Mouse (Mus musculus): ENCODE results near the gene Il25. TPM values are rescaled to one million over a fixed set of nuclear protein-coding genes. Genes with fewer than 3 reads are reported as not detected.
A peak's percentile ranks its signal among the peaks of the same experiment; 100 is the strongest.
"Not testable (repeated sequence)": the region's sequence is repeated elsewhere in the genome, so short reads cannot be mapped to it uniquely, and the experiment has no call there.

The Il25 gene
- polyA plus RNA-seq, 1 experiment from 2014 or later, result 0.27 TPM

DNA sequence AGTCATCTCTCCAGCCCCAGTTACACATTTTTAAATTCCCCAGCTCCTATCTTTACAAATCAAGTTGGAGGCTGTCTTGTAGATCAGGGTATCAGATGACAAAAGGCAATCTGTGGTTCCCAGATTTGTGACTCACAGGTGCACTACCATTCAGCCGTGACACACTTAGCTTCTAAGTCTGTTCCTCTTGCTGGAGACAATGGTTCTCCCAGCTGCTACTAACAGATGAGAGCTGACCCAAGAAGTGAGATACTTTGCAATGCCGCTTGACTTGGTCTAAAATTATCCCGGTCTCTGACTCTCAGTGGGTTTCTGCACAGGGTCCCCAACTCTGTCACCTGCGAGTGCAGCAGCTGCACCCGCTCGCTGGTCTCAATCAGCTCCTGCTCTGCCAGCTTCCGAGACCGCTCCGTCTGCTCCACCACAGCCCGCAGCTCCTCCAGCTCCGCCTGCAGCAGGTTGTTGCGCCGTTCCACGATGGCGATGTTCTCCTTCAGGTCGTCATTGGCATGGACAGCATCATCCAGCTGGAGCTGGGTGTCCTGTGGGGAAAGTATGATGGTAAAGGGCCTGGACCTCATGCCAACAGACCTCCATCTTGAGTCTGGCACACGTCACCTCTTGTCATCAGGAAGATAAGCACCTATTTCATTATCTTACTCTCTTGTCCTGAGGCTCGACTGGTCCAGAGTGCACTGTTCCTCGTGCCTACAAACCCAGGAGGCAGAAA lies 13.6 kb downstream of the Il25 start:
- H3K36me3 ChIP-seq, result no peaks in the 10 kb centered on the region
- no peak overlapping the region; the same call in 1 of the 2 replicates for H3K27ac ChIP-seq
- H3K4me2 ChIP-seq (replicated peaks), result no peak overlapping the region
- no peak overlapping the region for H3K9ac ChIP-seq
- no peaks in the 10 kb centered on the region for H3K9me3 ChIP-seq
- peak; percentile 34; the same call in 1 of the 2 replicates for ATAC-seq (ENCODE audit: low FRiP score, low read depth)
- no peak overlapping the region for H3K4me3 ChIP-seq
- peaks cover 8% of the 10 kb centered on the region; the same call in 1 of the 2 replicates for H3K27me3 ChIP-seq
- 76% methylated on average over 19 of the region's 19 CpGs for whole genome bisulfite sequencing
- no peaks in the 10 kb centered on the region for H3K4me1 ChIP-seq

DNA sequence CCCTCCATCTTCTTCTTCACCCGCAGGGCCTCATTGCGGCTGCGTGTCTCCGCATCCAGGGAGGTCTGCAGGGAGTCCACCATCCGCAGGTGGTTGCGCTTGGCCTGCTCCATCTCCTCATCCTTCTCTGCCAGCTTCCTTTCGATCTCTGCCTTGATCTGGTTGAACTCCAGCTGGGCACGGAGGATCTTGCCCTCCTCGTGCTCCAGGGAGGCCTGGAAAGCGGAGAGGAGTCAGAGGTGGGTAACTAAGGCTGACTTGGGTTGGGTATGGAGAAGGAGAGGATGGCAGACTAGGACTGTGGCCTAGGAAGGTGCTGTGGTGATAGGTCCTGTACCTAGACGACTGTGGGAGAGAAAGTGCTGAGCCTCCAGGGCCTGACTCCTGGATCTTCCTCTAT lies 14.5 kb downstream of the Il25 start:
- not testable (repeated sequence) for ATAC-seq (ENCODE audit: low FRiP score, low read depth); H3K9me3 ChIP-seq; H3K27ac ChIP-seq; H3K4me1 ChIP-seq; H3K27me3 ChIP-seq; H3K4me3 ChIP-seq; H3K4me2 ChIP-seq (replicated peaks); H3K9ac ChIP-seq; H3K36me3 ChIP-seq
- WGBS, result 86% methylated on average over 11 of the region's 11 CpGs

DNA sequence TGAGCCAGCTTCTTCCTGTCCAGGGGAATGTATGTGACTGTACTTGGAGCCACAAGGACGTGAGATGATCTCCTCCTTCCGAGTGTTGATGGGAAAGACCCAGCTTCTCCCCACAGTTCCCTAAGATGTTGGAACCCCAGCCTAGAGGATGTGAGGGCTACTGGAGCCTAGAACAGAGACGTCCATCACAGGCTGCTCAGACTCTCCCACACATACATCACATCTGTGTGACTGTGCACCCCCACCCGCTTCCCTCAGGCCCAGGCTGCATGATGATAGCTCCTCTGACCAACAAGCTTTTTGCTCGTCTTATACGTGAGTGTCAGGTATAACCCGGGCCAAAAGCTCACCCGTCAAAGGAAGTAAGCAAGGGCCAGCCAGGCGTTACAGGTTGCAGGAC lies 16.3 kb downstream of the Il25 start:
- H3K27ac ChIP-seq, result no peak overlapping the region
- no peak overlapping the region for H3K4me2 ChIP-seq (replicated peaks)
- no peaks in the 10 kb centered on the region for H3K36me3 ChIP-seq
- no peaks in the 10 kb centered on the region for H3K9me3 ChIP-seq
- WGBS, result 85% methylated on average over 9 of the region's 9 CpGs
- H3K4me3 ChIP-seq, result no peak overlapping the region
- H3K9ac ChIP-seq, result no peak overlapping the region
- 0 out of 2 replicates have a peak, but pooled peaks cover 8% of the 10 kb centered on the region for H3K27me3 ChIP-seq
- no peaks in the 10 kb centered on the region for H3K4me1 ChIP-seq
- ATAC-seq (ENCODE audit: low FRiP score, low read depth), result no peak

DNA sequence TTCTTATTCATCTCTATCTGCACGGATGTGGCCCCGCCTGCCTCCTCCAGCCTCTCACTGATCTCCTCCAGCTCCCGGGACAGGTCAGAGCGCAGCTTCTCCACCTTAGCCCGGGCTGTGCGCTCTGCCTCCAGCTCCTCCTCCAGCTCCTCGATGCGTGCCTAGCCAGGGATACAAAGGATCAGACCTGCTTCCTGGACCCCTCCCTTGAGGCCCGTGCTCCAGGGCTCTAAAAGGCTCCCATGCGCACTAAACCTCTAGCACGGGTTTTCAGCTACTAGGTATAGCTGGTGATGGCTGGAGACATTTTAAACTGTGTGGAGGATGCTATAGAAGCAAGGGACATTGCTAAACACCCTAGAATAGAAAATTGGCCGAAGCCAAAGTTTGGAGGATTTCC lies 18.0 kb downstream of the Il25 start:
- Histone ChIP-seq H3K27me3 (0 out of 2 replicates have a peak, but pooled peaks cover 8% of the 10 kb centered on the region), H3K27ac (no peak overlapping the region), H3K4me1 (no peaks in the 10 kb centered on the region), H3K36me3 (no peaks in the 10 kb centered on the region), H3K9me3 (no peaks in the 10 kb centered on the region), H3K4me2 (replicated peaks) (no peak overlapping the region), H3K9ac (no peak overlapping the region), H3K4me3 (no peak overlapping the region)
- WGBS, result 63% methylated on average over 12 of the region's 12 CpGs
- no peak for ATAC-seq (ENCODE audit: low FRiP score, low read depth)

DNA sequence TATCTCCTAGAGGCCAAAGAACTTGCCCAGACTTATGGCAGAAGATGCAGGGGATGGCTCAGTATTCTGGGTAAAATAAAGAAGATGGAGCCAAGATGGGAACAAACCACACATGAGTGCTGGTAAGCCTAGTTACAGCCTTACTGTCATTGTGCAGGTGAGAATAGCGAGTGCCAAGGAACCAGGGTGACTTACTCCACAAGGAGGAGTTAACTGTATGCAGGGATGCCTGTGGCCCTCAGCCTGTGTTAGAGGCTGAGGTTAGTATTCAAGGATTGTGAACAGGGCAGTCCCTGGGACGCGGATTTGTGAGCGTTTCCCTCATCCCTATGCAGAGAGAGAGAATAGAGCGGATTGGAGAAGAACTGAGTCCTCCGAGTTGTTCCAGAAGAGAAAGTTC lies 19.1 kb downstream of the Il25 start:
- no peaks in the 10 kb centered on the region for H3K36me3 ChIP-seq
- 89% methylated on average over 6 of the region's 6 CpGs for WGBS
- H3K9ac ChIP-seq, result no peak overlapping the region
- 0 out of 2 replicates have a peak, but pooled peaks cover 8% of the 10 kb centered on the region for H3K27me3 ChIP-seq
- no peaks in the 10 kb centered on the region for H3K9me3 ChIP-seq
- no peak overlapping the region for H3K4me3 ChIP-seq
- no peaks in the 10 kb centered on the region for H3K4me1 ChIP-seq
- no peak overlapping the region for H3K4me2 ChIP-seq (replicated peaks)
- H3K27ac ChIP-seq, result no peak overlapping the region
- no peak for ATAC-seq (ENCODE audit: low FRiP score, low read depth)

DNA sequence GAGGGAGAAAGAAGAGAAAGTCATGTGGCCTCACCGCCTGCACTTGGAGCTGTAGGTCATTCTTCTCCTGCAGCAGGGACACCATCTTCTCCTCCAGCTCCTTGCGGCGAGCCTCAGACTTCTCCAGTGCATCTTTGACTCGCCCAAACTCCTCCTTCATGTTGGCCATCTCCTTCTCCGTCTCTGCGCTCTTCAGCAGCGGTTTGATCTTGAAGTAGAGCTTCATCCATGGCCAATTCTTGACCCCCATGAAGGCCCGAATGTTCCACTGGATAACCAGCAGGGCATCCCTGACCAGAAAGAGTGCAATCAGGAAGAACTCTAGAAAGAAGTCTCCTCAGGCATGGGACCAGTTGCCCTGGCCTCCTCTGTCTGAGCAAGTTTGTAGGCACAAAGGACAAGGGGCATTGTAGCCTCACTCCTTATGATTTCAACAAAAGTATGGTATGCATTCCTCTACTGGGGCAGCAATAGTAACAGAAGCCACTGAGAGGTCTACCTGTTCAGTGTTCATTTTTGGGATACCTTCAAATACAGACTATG lies 21.2 kb downstream of the Il25 start:
- 90% methylated on average over 8 of the region's 8 CpGs for WGBS
- H3K4me2 ChIP-seq (replicated peaks), result no peak overlapping the region
- H3K27ac ChIP-seq, result no peak overlapping the region
- ATAC-seq (ENCODE audit: low FRiP score, low read depth), result no peak
- no peak overlapping the region for H3K9ac ChIP-seq
- no peaks in the 10 kb centered on the region for H3K36me3 ChIP-seq
- no peaks in the 10 kb centered on the region for H3K9me3 ChIP-seq
- no peak overlapping the region for H3K4me3 ChIP-seq
- H3K27me3 ChIP-seq, result 0 out of 2 replicates have a peak, but pooled peaks cover 8% of the 10 kb centered on the region
- no peaks in the 10 kb centered on the region for H3K4me1 ChIP-seq

DNA sequence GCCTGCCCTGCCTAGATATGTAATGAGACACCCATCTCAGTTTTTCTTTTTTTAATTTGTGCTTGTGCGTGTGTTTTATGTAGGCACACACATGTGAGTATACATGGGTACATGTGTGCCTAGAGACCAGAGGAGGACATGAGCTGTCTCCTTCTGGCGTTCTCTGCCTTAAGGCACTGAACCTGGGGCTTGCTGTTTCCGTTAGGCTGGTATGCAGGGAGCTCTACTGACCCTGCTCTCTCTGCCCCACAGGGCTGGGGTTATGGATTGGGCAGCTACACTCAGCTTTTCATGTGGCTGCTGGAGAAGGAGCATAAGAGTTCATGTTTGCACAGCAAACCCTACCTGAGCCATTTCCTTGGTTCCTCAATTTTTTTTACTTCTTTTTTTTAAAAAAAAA lies 22.0 kb downstream of the Il25 start:
- Histone ChIP-seq H3K36me3 (no peaks in the 10 kb centered on the region), H3K27me3 (0 out of 2 replicates have a peak, but pooled peaks cover 8% of the 10 kb centered on the region), H3K9ac (no peak overlapping the region), H3K27ac (no peak overlapping the region), H3K4me3 (no peak overlapping the region), H3K4me2 (replicated peaks) (no peak overlapping the region), H3K9me3 (no peaks in the 10 kb centered on the region), H3K4me1 (no peaks in the 10 kb centered on the region)
- no peak for ATAC-seq (ENCODE audit: low FRiP score, low read depth)
- WGBS, result 65% methylated on average over 3 of the region's 3 CpGs

DNA sequence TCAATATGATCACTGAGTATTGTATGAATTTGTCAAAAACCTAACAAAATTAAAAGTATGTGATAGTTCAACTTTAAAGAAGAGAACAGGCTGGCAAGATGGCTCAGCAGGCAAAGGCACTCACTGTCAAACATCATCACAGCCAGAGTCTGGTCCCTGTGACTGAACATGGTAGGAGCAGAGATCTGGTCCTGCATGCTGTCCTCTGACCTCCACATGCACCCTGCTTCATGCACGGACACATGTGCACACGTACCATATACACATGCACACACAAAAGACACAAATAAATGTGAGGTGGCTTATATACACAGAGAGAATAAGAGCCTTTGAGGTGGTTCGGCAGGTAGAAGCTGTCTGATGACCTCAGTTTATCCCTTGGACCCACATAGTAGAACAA lies 23.0 kb downstream of the Il25 start:
- Histone ChIP-seq H3K36me3 (no peaks in the 10 kb centered on the region), H3K4me2 (replicated peaks) (no peak overlapping the region), H3K9me3 (no peaks in the 10 kb centered on the region), H3K4me1 (no peaks in the 10 kb centered on the region), H3K27ac (no peak overlapping the region), H3K9ac (no peak overlapping the region), H3K27me3 (0 out of 2 replicates have a peak, but pooled peaks cover 3% of the 10 kb centered on the region), H3K4me3 (no peak overlapping the region)
- no peak for ATAC-seq (ENCODE audit: low FRiP score, low read depth)
- 87% methylated on average over 3 of the region's 3 CpGs for WGBS

DNA sequence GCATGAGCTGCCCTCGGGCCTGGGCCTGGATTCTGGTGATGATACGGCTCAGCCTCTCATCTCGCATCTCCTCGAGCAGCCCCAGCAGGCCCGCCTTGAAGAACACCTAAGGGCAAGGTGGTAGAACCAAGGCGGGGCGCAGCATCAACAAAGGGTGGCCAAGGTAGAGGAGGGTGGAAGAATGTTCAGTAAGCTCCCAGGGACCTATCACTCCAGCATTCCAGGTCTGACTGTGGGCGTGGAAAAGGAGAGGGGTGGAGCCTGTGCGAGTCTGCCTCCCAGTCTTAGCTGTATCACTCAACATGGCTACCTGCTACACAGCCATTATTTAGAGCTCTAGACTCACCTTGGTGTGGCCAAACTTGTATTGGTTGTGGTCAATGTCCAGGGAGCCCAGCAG lies 24.0 kb downstream of the Il25 start:
- H3K4me1 ChIP-seq, result no peaks in the 10 kb centered on the region
- no peak overlapping the region for H3K27ac ChIP-seq
- no peak overlapping the region for H3K4me2 ChIP-seq (replicated peaks)
- no peak overlapping the region for H3K9ac ChIP-seq
- H3K27me3 ChIP-seq, result no peaks in the 10 kb centered on the region
- ATAC-seq (ENCODE audit: low FRiP score, low read depth), result no peak
- 83% methylated on average over 9 of the region's 9 CpGs for WGBS
- H3K9me3 ChIP-seq, result no peaks in the 10 kb centered on the region
- no peaks in the 10 kb centered on the region for H3K36me3 ChIP-seq
- H3K4me3 ChIP-seq, result no peak overlapping the region

DNA sequence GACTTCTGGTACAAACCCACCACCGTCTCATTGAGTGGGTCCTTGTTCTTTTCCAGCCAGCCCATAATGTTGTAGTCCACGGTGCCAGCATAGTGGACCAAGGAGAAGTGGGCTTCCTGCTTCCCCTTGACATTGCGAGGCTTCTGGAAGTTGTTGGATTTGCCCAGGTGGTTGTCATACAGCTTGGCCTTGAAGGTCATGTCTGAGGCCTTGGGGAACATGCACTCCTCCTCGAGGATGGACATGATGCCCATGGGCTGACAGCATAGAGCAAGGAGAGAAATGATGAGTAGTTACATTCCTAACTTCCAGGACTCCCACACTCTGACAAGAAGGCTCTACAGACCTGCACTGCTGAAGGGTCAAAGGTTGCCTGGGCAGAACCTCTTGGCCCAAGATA lies 26.0 kb downstream of the Il25 start:
- 85% methylated on average over 4 of the region's 4 CpGs for WGBS
- ATAC-seq (ENCODE audit: low FRiP score, low read depth), result no peak

DNA sequence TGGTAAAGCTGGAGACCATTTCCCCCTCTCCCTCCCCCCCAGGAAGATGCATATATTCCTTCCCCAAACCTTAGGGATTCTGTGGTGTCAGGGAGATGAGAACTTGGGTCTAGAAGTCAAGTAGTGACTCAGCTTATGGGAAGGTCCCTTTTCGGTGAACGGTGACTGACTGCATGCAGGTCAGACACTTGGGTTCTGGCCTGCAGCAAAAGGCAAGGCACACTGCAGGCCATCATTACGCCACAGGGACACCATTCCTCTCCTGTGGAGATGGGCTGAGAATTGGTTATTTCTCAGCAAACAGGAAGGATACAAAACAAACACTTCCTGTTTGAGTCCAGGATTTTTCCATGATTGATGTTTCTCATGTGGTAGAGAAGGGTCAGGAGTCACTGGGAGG lies 26.7 kb downstream of the Il25 start:
- Histone ChIP-seq H3K4me1 (no peaks in the 10 kb centered on the region), H3K4me2 (replicated peaks) (no peak overlapping the region), H3K9me3 (no peaks in the 10 kb centered on the region), H3K9ac (no peak overlapping the region), H3K27ac (no peak overlapping the region), H3K4me3 (no peak overlapping the region), H3K36me3 (no peaks in the 10 kb centered on the region), H3K27me3 (no peaks in the 10 kb centered on the region)
- 87% methylated on average over 3 of the region's 3 CpGs for WGBS
- no peak for ATAC-seq (ENCODE audit: low FRiP score, low read depth)

More for the DNA sequence above, 26.0 kb downstream of the Il25 start:
- H3K4me1 ChIP-seq, result no peaks in the 10 kb centered on the region
- H3K27ac ChIP-seq, result no peak overlapping the region
- H3K9ac ChIP-seq, result no peak overlapping the region
- H3K27me3 ChIP-seq, result no peaks in the 10 kb centered on the region
- no peaks in the 10 kb centered on the region for H3K9me3 ChIP-seq
- H3K4me3 ChIP-seq, result no peak overlapping the region
- no peak overlapping the region for H3K4me2 ChIP-seq (replicated peaks)
- no peaks in the 10 kb centered on the region for H3K36me3 ChIP-seq

DNA sequence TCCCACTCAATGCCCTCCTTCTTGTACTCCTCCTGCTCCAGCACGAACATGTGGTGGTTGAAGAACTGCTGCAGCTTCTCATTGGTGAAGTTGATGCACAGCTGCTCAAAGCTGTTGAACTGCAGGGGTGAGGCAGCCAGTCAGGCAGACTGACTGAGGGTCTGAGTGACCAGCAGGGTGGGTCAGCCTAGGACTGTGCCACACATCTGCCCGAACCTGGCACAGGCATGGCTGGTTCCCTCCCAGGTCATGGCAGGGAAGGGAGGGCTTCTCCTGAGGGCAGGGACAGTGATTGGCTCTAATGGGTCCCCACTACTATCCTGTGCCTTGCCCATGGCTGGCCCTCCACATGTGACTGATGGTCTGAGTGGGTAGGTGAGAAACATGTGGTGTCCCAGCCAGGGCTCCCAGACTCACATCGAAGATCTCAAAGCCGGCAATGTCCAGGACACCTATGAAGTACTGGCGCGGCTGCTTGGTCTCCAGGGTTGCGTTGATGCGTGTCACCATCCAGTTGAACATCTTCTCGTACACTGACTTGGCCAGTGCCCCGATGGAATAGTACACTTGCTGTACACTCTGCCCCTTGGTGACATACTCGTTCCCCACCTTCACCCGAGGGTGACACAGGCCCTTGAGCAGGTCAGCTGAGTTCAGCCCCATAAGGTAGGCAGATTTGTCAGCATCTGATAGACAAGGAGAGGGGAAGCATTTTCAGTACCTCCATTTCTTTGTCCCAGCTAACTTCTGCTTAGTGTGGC lies 27.5 kb downstream of the Il25 start:
- not testable (repeated sequence) for H3K27ac ChIP-seq; H3K27me3 ChIP-seq; H3K9me3 ChIP-seq; H3K4me3 ChIP-seq; H3K36me3 ChIP-seq; H3K9ac ChIP-seq; H3K4me2 ChIP-seq (replicated peaks); ATAC-seq (ENCODE audit: low FRiP score, low read depth); H3K4me1 ChIP-seq
- WGBS, result 93% methylated on average over 12 of the region's 12 CpGs
